Mouse (Mus musculus) brain, adult 2 months (tissue): ENCODE measurements around the gene Gm43064.

ENCODE experiments used
- DNase-seq: peaks from one replicate; pipeline ENCODE4 v3.0.0; 2011; ENCODE audit warnings: low read depth, low spot score

The Gm43064 gene

DNA sequence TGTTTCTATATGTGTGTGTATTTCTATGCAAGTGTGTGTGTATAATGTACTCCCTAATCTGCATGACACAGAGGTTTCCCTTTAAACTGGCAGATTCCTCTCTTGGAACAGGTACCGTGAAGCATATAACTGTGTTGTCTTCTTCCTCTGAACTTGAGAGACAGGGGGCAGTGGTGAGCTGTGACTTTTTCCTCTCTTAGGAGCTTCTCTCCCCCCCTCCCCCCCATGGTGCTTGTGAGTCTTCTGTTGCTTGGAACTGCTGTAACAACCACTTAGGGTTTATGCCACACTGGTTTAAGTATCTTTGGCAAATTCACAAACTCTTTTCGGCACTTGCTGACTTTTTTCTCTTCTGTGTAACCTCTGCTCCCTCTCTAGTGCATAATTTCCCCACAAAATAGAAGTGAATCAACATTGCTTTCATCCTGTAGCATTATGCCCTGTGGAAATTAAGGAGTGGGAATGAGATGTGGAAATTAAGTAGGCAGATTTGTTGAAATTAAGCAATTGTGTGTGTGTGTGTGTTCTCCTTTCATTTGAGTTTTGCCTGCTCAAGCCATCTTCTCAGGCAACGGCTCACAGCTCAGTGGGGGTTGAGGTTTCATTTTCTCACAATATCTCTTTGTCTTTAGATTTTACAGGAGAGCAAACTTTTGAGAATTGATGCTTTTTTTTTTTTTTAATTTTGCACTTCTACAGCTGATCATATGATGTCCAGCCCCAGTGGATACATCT lies 43.4 kb downstream of the Gm43064 start:
- peak; percentile 96 for DNase-seq

DNA sequence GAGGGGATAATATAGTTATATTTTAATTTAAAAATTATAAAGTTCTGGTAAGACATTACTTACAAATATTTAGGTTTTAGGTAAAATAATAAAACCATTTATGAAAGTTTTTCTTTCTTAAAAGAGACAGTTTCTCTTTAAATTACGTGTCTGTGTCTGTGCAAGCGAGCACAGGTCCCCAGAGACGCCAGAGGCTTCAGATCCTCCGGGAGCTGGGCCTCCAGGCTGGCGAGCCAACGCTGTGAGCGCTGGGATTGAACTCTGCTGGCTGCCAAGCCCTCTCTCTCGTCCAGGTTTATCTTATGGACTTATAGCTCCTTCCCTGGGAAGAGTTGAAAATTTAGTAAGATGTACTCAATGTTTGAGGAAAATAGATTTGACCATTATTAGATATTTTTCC lies 44.4 kb downstream of the Gm43064 start:
- DNase-seq, result peak; percentile 60

GRCm38 (mm10) chr3:103857036-103857805 lies 47.8 kb downstream of the Gm43064 start:
- peak; percentile 82 for DNase-seq

GRCm38 (mm10) chr3:103857977-103858563 lies 48.7 kb downstream of the Gm43064 start:
- no peak for DNase-seq

GRCm38 (mm10) chr3:103858881-103859801 lies 49.8 kb downstream of the Gm43064 start, which contains the start of gene Ptpn22:
Gene Ptpn22, plus strand, starts transcription at chr3:103859795.
- no peak for DNase-seq

DNA sequence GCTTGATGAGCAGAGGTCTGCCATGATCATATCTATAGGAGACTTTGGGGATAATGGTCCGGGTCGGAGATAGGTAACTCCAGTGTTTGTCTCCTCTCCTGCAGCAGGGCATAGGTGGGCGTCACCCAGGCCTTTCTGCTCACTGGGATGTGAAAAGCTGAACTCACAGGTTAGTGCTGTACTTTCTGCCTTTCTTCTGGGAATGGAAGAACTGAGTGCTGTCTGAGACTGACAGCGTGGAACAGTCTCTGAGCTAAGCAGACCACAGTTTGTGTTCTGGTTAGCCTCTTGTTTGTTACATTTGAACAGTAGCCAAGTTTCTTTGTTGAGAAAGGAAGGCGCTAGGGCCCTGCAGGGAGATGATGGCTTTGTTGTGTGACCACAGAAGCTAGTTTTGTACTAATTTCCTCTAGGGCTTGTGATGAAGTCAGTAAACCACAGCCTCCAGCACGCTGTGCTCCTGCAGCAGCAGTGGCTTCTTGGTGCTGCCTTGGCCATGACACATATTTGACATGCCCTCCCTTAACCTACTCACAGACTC lies 50.5 kb downstream of the Gm43064 start:
- DNase-seq, result peak; percentile 40

DNA sequence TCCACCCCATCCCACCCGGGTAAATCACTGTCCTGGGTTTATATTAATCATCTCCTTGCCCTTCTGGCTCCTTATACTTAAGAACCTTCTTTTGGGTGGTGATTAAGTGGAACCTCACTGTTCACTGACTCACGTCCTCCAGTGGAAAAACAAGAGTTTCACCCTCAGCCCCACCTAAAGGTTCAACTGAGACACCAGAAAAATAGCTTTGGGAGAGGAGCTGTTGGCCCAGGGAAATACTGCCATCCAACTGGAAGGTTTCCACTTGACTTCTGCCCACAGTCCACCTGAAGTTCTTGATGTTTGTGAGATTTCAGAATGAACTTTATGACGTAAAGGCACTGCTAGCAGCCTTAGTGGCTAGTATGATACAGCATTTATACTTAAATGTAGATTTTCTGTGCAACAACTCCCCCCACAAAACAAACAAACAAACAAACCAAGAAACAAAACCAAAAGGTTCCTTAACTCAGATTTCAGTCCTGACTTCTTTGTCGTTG lies 53.4 kb downstream of the Gm43064 start:
- no peak for DNase-seq

DNA sequence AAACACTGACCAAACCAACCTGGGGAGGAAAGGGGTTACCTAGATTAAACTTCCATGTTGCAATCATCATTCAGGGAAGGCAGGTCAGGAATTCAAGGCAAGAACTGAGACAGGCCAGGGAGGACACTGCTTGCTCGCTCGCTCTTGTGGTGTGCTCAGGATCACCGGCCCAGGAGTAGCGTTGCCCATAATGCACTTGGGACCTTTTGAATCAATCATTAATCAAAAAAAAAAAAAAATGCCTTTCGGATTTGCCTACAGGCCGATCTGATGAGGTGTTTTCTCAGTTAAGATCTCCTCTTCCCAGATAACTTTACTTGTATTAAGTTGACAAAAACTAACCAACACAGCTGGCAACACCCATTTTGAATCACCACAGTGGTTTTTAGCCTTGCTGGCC lies 54.8 kb downstream of the Gm43064 start:
- no peak for DNase-seq

DNA sequence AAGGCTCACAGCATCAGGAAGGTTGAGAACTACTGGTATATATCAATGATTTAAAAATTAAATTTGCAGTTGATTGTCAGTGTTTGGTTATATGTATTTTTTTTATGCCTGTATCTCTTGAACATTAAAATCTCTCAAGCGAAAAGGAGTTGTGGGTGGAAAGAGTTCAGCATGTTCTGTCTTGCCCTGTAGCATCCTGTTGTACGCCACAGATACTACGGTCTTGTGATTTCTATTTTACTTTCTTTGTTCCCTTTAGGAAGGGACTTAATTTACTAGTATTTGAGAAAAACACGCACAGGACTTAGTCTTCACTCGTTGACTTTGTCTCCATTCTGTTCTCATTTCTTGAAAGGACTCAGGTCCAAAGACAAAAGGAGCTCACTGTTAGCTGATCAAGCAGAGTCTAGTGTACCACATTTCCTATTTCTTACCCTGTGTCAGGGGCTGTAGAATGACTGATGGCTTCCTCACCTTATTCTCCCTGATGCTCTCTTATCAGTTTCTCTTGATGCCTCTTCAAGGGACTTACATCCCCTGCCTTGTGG lies 58.1 kb downstream of the Gm43064 start:
- DNase-seq, result no peak

DNA sequence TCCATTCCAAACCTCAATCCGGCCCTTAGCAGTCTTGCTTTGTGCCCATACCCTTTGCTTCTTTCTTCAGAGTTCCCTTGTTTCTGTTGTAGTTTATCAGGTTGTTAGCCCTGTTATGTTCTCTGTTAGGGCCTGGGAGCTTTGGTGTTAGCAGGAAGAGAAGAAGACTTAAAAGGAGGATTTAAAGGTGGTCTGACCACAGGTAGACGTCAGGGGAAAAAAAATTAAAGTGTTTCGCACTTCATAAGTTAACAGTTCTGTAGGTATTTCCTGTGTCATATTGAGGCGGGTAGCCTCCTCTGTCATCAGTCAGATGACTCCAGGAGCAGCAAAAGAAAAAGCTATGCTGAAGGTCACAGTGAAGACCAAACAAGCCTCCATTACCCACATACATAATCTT lies 58.6 kb downstream of the Gm43064 start:
- DNase-seq, result no peak

GRCm38 (mm10) chr3:103872663-103873098 lies 63.3 kb downstream of the Gm43064 start:
- no peak for DNase-seq

- no peak for DNase-seq
These were observed 65.0 kb downstream of the Gm43064 start for GRCm38 (mm10) chr3:103874329-103874728.

DNA sequence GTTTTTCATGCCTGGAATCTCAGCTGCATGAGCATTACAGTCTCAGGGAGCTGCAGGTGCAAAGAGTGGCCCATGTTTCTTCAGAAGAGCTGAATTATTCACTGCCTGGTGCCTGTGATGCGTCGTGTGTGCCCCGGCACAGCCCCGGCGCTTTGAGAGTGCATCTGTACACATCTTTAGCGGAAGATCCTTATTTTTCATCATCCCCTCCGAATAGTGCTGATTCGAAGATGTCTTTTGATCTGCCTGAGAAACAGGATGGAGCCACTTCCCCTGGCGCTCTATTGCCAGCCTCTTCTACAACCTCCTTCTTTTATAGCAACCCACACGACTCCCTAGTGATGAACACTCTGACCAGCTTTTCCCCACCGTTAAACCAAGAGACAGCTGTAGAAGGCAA lies 76.6 kb downstream of the Gm43064 start:
- DNase-seq, result peak; percentile 26

DNA sequence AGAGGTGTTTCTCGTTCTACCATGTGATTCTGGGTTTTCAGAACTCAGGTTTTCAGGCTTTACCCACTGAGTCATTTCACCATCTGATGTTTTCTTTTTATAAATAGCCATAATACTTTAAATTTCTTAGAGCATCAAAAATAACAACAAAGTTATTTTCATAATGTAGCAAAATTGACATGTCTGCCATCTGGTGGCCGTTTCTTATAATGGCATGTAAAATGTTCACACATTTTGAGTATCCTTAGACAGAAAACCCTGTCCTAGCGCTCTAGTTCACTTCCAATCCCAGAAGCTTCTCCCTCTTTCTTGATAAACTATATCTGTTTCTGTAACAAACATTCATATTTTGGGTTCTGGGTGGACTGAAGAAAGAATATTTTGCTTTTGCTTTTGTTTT lies 78.2 kb downstream of the Gm43064 start:
- peak; percentile 80 for DNase-seq
